Mouse (Mus musculus): ENCODE results near the gene Fuca1. TPM values are rescaled to one million over a fixed set of nuclear protein-coding genes. Genes with fewer than 3 reads are reported as not detected.

Fuca1 gene
- polyA plus RNA-seq, 1 experiment from 2014 or later: 44.2 TPM

- peak; percentile 61 for DNase-seq (ENCODE audit: low spot score)
- WGBS: 83% methylated on average over 10 of the region's 10 CpGs
- H3K9me3 ChIP-seq: no peaks in the 10 kb centered on the region
- no peaks in the 10 kb centered on the region for H3K36me3 ChIP-seq
- H3K27me3 ChIP-seq (ENCODE audit: insufficient read depth, poor library complexity, severe bottlenecking): no peaks in the 10 kb centered on the region
- no peak overlapping the region for H3K27ac ChIP-seq
- no peak overlapping the region for H3K4me3 ChIP-seq
- peaks cover 33% of the 10 kb centered on the region for H3K4me1 ChIP-seq
Observed at GRCm38 (mm10) chr4:135880576-135880975, 40.0 kb upstream of the Fuca1 start.

GRCm38 (mm10) chr4:135882023-135882422, 38.5 kb upstream of the Fuca1 start:
- peaks cover 19% of the 10 kb centered on the region for H3K4me1 ChIP-seq
- H3K27ac ChIP-seq: no peak overlapping the region
- 74% methylated on average over 6 of the region's 6 CpGs for WGBS
- DNase-seq (ENCODE audit: low spot score): peak; percentile 16
- H3K4me3 ChIP-seq: no peak overlapping the region
- no peaks in the 10 kb centered on the region for H3K9me3 ChIP-seq
- H3K27me3 ChIP-seq (ENCODE audit: insufficient read depth, poor library complexity, severe bottlenecking): no peaks in the 10 kb centered on the region
- H3K36me3 ChIP-seq: no peaks in the 10 kb centered on the region

- WGBS: 49% methylated on average over 10 of the region's 10 CpGs
- peak; percentile 62 for DNase-seq (ENCODE audit: low spot score)
Observed at GRCm38 (mm10) chr4:135883401-135883851, 37.1 kb upstream of the Fuca1 start.

GRCm38 (mm10) chr4:135883881-135884516, 36.5 kb upstream of the Fuca1 start:
- 64% methylated on average over 7 of the region's 7 CpGs for WGBS

More at GRCm38 (mm10) chr4:135883401-135883851, 37.1 kb upstream of the Fuca1 start:
- peak overlapping the region; percentile 53 for H3K27ac ChIP-seq
- H3K4me3 ChIP-seq: no peak overlapping the region
- no peaks in the 10 kb centered on the region for H3K9me3 ChIP-seq
- no peaks in the 10 kb centered on the region for H3K36me3 ChIP-seq
- H3K27me3 ChIP-seq (ENCODE audit: insufficient read depth, poor library complexity, severe bottlenecking): no peaks in the 10 kb centered on the region
- H3K4me1 ChIP-seq: peaks cover 19% of the 10 kb centered on the region

GRCm38 (mm10) chr4:135884531-135884930, 36.0 kb upstream of the Fuca1 start:
- no peaks in the 10 kb centered on the region for H3K9me3 ChIP-seq
- DNase-seq (ENCODE audit: low spot score): no peak
- 68% methylated on average over 6 of the region's 6 CpGs for WGBS
- peaks cover 20% of the 10 kb centered on the region for H3K4me1 ChIP-seq
- H3K36me3 ChIP-seq: no peaks in the 10 kb centered on the region
- H3K27ac ChIP-seq: peak overlapping the region; percentile 52; the same call in 1 of the 2 replicates
- H3K4me3 ChIP-seq: no peak overlapping the region
- H3K27me3 ChIP-seq (ENCODE audit: insufficient read depth, poor library complexity, severe bottlenecking): no peaks in the 10 kb centered on the region

More at GRCm38 (mm10) chr4:135883881-135884516, 36.5 kb upstream of the Fuca1 start:
- DNase-seq (ENCODE audit: low spot score): peak; percentile 71
- Histone ChIP-seq H3K9me3 (no peaks in the 10 kb centered on the region), H3K27ac (peak overlapping the region; percentile 52; the same call in 1 of the 2 replicates), H3K4me3 (no peak overlapping the region), H3K36me3 (no peaks in the 10 kb centered on the region), H3K27me3 (ENCODE audit: insufficient read depth, poor library complexity, severe bottlenecking) (no peaks in the 10 kb centered on the region), H3K4me1 (peaks cover 20% of the 10 kb centered on the region)

- Histone ChIP-seq H3K4me1 (peaks cover 20% of the 10 kb centered on the region), H3K9me3 (no peaks in the 10 kb centered on the region), H3K36me3 (no peaks in the 10 kb centered on the region), H3K4me3 (no peak overlapping the region), H3K27ac (no peak overlapping the region), H3K27me3 (ENCODE audit: insufficient read depth, poor library complexity, severe bottlenecking) (no peaks in the 10 kb centered on the region)
- DNase-seq (ENCODE audit: low spot score): peak; percentile 22
- 85% methylated on average over 12 of the region's 12 CpGs for WGBS
Observed at GRCm38 (mm10) chr4:135885676-135886075, 34.9 kb upstream of the Fuca1 start.

- peaks cover 20% of the 10 kb centered on the region for H3K4me1 ChIP-seq
- WGBS: 75% methylated on average over 4 of the region's 4 CpGs
- peak; percentile 42 for DNase-seq (ENCODE audit: low spot score)
- H3K27ac ChIP-seq: no peak overlapping the region
- H3K27me3 ChIP-seq (ENCODE audit: insufficient read depth, poor library complexity, severe bottlenecking): no peaks in the 10 kb centered on the region
- H3K4me3 ChIP-seq: no peak overlapping the region
- H3K36me3 ChIP-seq: no peaks in the 10 kb centered on the region
- H3K9me3 ChIP-seq: no peaks in the 10 kb centered on the region
Observed at GRCm38 (mm10) chr4:135886184-135886583, 34.4 kb upstream of the Fuca1 start.

- 83% methylated on average over 24 of the region's 24 CpGs for WGBS
Observed at GRCm38 (mm10) chr4:135888448-135889057, 32.0 kb upstream of the Fuca1 start.

GRCm38 (mm10) chr4:135889146-135889883, 31.2 kb upstream of the Fuca1 start:
- WGBS: 77% methylated on average over 7 of the region's 7 CpGs
- DNase-seq (ENCODE audit: low spot score): peak; percentile 64
- peaks cover 14% of the 10 kb centered on the region for H3K4me1 ChIP-seq
- no peak overlapping the region for H3K27ac ChIP-seq
- H3K36me3 ChIP-seq: no peaks in the 10 kb centered on the region
- H3K9me3 ChIP-seq: no peaks in the 10 kb centered on the region
- no peaks in the 10 kb centered on the region for H3K27me3 ChIP-seq (ENCODE audit: insufficient read depth, poor library complexity, severe bottlenecking)
- no peak overlapping the region for H3K4me3 ChIP-seq

More at GRCm38 (mm10) chr4:135888448-135889057, 32.0 kb upstream of the Fuca1 start:
- no peaks in the 10 kb centered on the region for H3K27me3 ChIP-seq (ENCODE audit: insufficient read depth, poor library complexity, severe bottlenecking)
- no peak overlapping the region for H3K4me3 ChIP-seq
- no peaks in the 10 kb centered on the region for H3K9me3 ChIP-seq
- peak; percentile 35 for DNase-seq (ENCODE audit: low spot score)
- H3K4me1 ChIP-seq: peaks cover 22% of the 10 kb centered on the region
- no peaks in the 10 kb centered on the region for H3K36me3 ChIP-seq
- no peak overlapping the region; the same call in 1 of the 2 replicates for H3K27ac ChIP-seq

- DNase-seq (ENCODE audit: low spot score): peak; percentile 87
- Histone ChIP-seq H3K27me3 (ENCODE audit: insufficient read depth, poor library complexity, severe bottlenecking) (no peaks in the 10 kb centered on the region), H3K4me1 (peaks cover 11% of the 10 kb centered on the region), H3K36me3 (no peaks in the 10 kb centered on the region), H3K27ac (no peak overlapping the region), H3K4me3 (no peak overlapping the region), H3K9me3 (no peaks in the 10 kb centered on the region)
- 2% methylated on average over 4 of the region's 4 CpGs for WGBS
Observed at GRCm38 (mm10) chr4:135889884-135890283, 30.7 kb upstream of the Fuca1 start.

- H3K36me3 ChIP-seq: no peaks in the 10 kb centered on the region
- H3K27ac ChIP-seq: no peak overlapping the region
- no peaks in the 10 kb centered on the region for H3K9me3 ChIP-seq
- H3K27me3 ChIP-seq (ENCODE audit: insufficient read depth, poor library complexity, severe bottlenecking): no peaks in the 10 kb centered on the region
- WGBS: 76% methylated on average over 2 of the region's 2 CpGs
- no peak overlapping the region for H3K4me3 ChIP-seq
- DNase-seq (ENCODE audit: low spot score): no peak
- peaks cover 24% of the 10 kb centered on the region for H3K4me1 ChIP-seq
Observed at GRCm38 (mm10) chr4:135891539-135891938, 29.0 kb upstream of the Fuca1 start.

- WGBS: 28% methylated on average over 4 of the region's 4 CpGs
- Histone ChIP-seq H3K4me3 (no peak overlapping the region), H3K36me3 (no peaks in the 10 kb centered on the region), H3K27me3 (ENCODE audit: insufficient read depth, poor library complexity, severe bottlenecking) (no peaks in the 10 kb centered on the region), H3K27ac (no peak overlapping the region), H3K4me1 (peaks cover 27% of the 10 kb centered on the region), H3K9me3 (no peaks in the 10 kb centered on the region)
- DNase-seq (ENCODE audit: low spot score): no peak
Observed at GRCm38 (mm10) chr4:135892884-135893283, 27.7 kb upstream of the Fuca1 start.

- Histone ChIP-seq H3K4me1 (peaks cover 31% of the 10 kb centered on the region), H3K36me3 (no peaks in the 10 kb centered on the region), H3K4me3 (no peak within 1 kb of the TSS), H3K27me3 (ENCODE audit: insufficient read depth, poor library complexity, severe bottlenecking) (no peaks in the 10 kb centered on the region), H3K27ac (no peak within 1 kb of the TSS; the same call in 1 of the 2 replicates), H3K9me3 (no peaks in the 10 kb centered on the region)
- WGBS: 40% methylated on average over 8 of the region's 8 CpGs
- no peak for DNase-seq (ENCODE audit: low spot score)
Observed at GRCm38 (mm10) chr4:135895071-135895571, 25.4 kb upstream of the Fuca1 start, which contains the start of gene Cnr2. TSS of gene Cnr2 (plus strand) at chr4:135895394.
